Mouse (Mus musculus) small intestine, adult 2 months (tissue): Measurements from ENCODE around the gene Tmem186. TPM values are rescaled to one million over a fixed set of nuclear protein-coding genes. Genes with fewer than 3 reads are reported as not detected.

Experiments used
- H3K27ac ChIP-seq: fragments of 200-500 bp; 2 replicates; pipeline ENCODE4 v1.5.1; 2012; ENCODE audit warnings: low read depth, low read length, control low read depth, inconsistent platforms; ENCODE audit not compliant: insufficient read depth
- H3K27me3 ChIP-seq: fragments of 200-500 bp; 2 replicates; pipeline ENCODE4 v1.6.1; 2012; ENCODE audit warnings: mild to moderate bottlenecking, moderate library complexity, low read length, inconsistent platforms; ENCODE audit not compliant: control insufficient read depth, insufficient read depth
- H3K36me3 ChIP-seq: fragments of 200-500 bp; 2 replicates; pipeline ENCODE4 v1.6.1; 2012; ENCODE audit warnings: mild to moderate bottlenecking, low read length, control low read depth, inconsistent platforms; ENCODE audit not compliant: control insufficient read depth, insufficient read depth
- H3K4me1 ChIP-seq: fragments of 200-500 bp; 2 replicates; pipeline ENCODE4 v1.6.1; 2012; ENCODE audit warnings: low read length, inconsistent platforms, mixed read lengths; ENCODE audit not compliant: control insufficient read depth, insufficient read depth, insufficient read length
- H3K4me3 ChIP-seq: fragments of 200-500 bp; 2 replicates; pipeline ENCODE4 v1.5.1; 2012; ENCODE audit warnings: low read depth, mild to moderate bottlenecking, control low read depth, inconsistent platforms, low read length, moderate library complexity
- CTCF ChIP-seq: fragments of 200-500 bp; IDR thresholded peaks from 2 replicates; pipeline ENCODE4 v1.5.1; 2012; ENCODE audit warnings: low read depth, mild to moderate bottlenecking, control low read depth, inconsistent platforms, low read length, moderate library complexity, mixed read lengths; ENCODE audit not compliant: insufficient replicate concordance, insufficient read length; ENCODE audit errors: extremely low read depth
- POLR2A ChIP-seq: fragments of 200-500 bp; IDR thresholded peaks from 2 replicates; pipeline ENCODE4 v1.6.1; 2012; ENCODE audit warnings: low read depth, mild to moderate bottlenecking, control low read depth, inconsistent platforms, low read length, moderate library complexity
- WGBS: fragments of 180-500 bp; shearing (Covaris S2); methylation state at CpG from one replicate; pipeline ENCODE4 v1.1.7; 2018; 5-methylcytosine and 5-hydroxymethylcytosine counted together
- polyA plus RNA-seq: library from polyadenylated mRNA; depleted of rRNA; stranded (reverse); fragments of >200 nt; gene quantifications from 2 replicates; pipeline ENCODE4 v1.2.3, GENCODE M21; 2012

Tmem186 gene
- polyA plus RNA-seq, 1 experiment: 8.6 TPM

GRCm38 (mm10) chr16:8667261-8667660 lies 29.7 kb upstream of the Tmem186 start:
- H3K27me3 ChIP-seq: no peaks in the 10 kb centered on the region
- WGBS: 52% methylated on average over 7 of the region's 7 CpGs
- H3K27ac ChIP-seq: peak overlapping the region; percentile 12; the same call in 1 of the 2 replicates
- peaks cover 24% of the 10 kb centered on the region for H3K4me1 ChIP-seq
- TF ChIP-seq CTCF (no peak), POLR2A (no peak)
- H3K36me3 ChIP-seq: peaks cover 12% of the 10 kb centered on the region
- no peak overlapping the region for H3K4me3 ChIP-seq

DNA sequence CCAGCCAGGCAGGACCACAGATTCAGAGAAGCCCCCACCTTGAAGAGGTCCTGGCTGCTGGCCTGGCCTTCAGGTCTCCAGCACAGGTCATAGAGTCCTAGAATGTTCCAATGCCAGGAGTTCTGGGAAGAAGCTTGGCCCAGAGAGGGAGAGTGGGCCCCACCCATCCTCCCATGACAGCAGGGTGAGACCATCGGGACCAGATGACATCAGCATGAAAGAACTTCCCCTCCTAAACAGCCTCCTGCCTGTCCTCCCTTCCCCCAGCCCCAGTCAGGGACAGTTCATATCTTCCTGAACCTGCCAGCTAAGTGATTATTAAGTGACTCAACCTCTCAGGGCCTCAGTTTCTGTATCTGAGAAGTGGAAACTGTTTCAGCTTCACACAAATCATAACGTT lies 28.9 kb upstream of the Tmem186 start:
- Histone ChIP-seq H3K36me3 (peaks cover 19% of the 10 kb centered on the region), H3K4me1 (peaks cover 24% of the 10 kb centered on the region), H3K27me3 (no peaks in the 10 kb centered on the region), H3K27ac (no peak overlapping the region; the same call in 1 of the 2 replicates), H3K4me3 (no peak overlapping the region)
- TF ChIP-seq CTCF: no peak
- TF ChIP-seq POLR2A: no peak
- 34% methylated on average over 2 of the region's 2 CpGs for WGBS

DNA sequence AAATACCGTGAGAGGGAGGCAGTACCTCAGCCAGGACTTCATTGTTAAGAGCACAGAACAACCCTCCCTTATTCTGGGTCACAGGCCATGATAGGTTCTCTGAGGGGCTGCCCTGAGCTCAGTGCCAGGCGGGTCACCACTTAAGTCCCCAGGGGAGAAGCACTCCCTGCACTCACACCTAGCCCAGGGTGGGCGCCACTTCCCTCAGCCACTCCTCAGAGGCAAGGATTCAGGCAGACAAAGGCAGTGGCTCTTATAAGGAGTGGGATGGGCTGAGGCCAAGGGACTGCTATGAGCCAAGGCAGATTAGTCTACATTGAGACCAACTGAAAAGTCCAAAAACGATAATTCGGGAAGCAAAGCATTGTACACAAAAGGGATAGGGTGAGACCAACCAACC lies 27.9 kb upstream of the Tmem186 start:
- Histone ChIP-seq H3K36me3 (peaks cover 26% of the 10 kb centered on the region), H3K27ac (no peak overlapping the region)

GRCm38 (mm10) chr16:8663606-8664539 lies 26.4 kb upstream of the Tmem186 start:
- WGBS: 81% methylated on average over 24 of the region's 24 CpGs
- Histone ChIP-seq H3K27me3 (no peaks in the 10 kb centered on the region), H3K4me1 (peaks cover 18% of the 10 kb centered on the region), H3K27ac (no peak overlapping the region), H3K4me3 (no peak overlapping the region), H3K36me3 (peaks cover 36% of the 10 kb centered on the region)
- TF ChIP-seq CTCF (no peak), POLR2A (no peak)

More for the DNA sequence above, 27.9 kb upstream of the Tmem186 start:
- no peaks in the 10 kb centered on the region for H3K27me3 ChIP-seq
- H3K4me3 ChIP-seq: no peak overlapping the region
- 80% methylated on average over 5 of the region's 5 CpGs for WGBS
- no peak for TF ChIP-seq POLR2A
- TF ChIP-seq CTCF: no peak
- H3K4me1 ChIP-seq: peaks cover 20% of the 10 kb centered on the region

- 53% methylated on average over 2 of the region's 2 CpGs for WGBS
- H3K27ac ChIP-seq: no peak overlapping the region
- no peak overlapping the region for H3K4me3 ChIP-seq
- no peak for TF ChIP-seq CTCF
- no peak for TF ChIP-seq POLR2A
- no peaks in the 10 kb centered on the region for H3K27me3 ChIP-seq
- peaks cover 41% of the 10 kb centered on the region for H3K36me3 ChIP-seq
- H3K4me1 ChIP-seq: peaks cover 18% of the 10 kb centered on the region
Observed at GRCm38 (mm10) chr16:8663022-8663421, 25.5 kb upstream of the Tmem186 start.

DNA sequence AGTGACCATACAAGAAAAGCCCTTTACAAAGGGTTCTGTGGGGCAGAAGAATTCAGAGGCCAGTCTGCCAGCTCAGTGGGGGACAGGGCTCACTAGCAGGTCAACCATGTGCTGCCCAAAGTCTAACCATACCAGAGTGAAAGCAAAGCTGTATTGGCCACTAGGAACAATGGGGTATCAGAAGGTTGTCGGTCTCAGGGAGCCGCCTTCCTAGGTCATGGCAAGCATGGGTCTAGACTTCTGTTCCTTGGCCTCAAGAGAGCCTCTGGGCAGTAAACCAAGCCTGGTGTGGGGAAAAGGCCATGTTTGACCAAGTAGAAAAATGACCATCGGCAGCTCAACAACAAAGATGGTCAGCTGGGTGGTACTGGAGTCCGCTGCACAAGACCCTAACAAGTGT lies 21.3 kb upstream of the Tmem186 start:
- no peak overlapping the region for H3K4me3 ChIP-seq
- no peak for TF ChIP-seq POLR2A
- no peak for TF ChIP-seq CTCF
- H3K27me3 ChIP-seq: no peaks in the 10 kb centered on the region
- H3K36me3 ChIP-seq: peaks cover 75% of the 10 kb centered on the region
- 93% methylated on average over 4 of the region's 4 CpGs for WGBS
- peaks cover 3% of the 10 kb centered on the region; the same call in 1 of the 2 replicates for H3K4me1 ChIP-seq
- no peak overlapping the region for H3K27ac ChIP-seq

DNA sequence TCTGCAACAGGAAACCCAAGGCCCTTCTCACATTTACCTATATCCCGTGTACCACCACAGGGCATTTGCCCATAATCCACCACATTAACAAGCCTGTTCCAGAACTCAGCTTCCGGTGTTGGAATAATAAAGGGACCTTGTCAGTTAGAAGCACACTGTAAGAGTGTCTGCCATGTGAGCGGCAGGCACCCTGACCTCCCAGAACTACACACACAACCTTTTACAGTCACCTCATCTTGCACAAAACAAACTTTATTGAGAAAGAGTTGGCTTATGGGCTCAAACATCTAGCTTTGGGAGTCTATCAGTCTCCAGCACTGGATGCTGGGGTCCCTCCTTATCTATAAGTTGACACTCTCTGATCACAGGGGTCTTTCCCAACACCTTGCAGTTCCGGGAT lies 20.8 kb upstream of the Tmem186 start:
- TF ChIP-seq CTCF (no peak), POLR2A (no peak)

More for the DNA sequence above, 20.8 kb upstream of the Tmem186 start:
- WGBS: 86% methylated on average over 4 of the region's 4 CpGs
- Histone ChIP-seq H3K4me1 (peaks cover 3% of the 10 kb centered on the region; the same call in 1 of the 2 replicates), H3K36me3 (peaks cover 74% of the 10 kb centered on the region), H3K4me3 (no peak overlapping the region), H3K27ac (no peak overlapping the region), H3K27me3 (no peaks in the 10 kb centered on the region)
